Mouse (Mus musculus) lung, embryonic 14.5 days (tissue): Measurements from ENCODE around the gene Rad23a. TPM values are rescaled to one million over a fixed set of nuclear protein-coding genes. Genes with fewer than 3 reads are reported as not detected.
A peak's percentile ranks its signal among the peaks of the same experiment; 100 is the strongest.

Source experiments
- ATAC-seq: fragments of 200-750 bp; cut with Nextera tagmentation; 2 replicates; pipeline ENCODE4 v1.8.0; 2017; ENCODE audit warnings: mild to moderate bottlenecking, moderate TSS enrichment, moderate library complexity; ENCODE audit not compliant: insufficient read depth
- DNase-seq: peaks from one replicate; pipeline ENCODE4 v3.0.0-alpha.2; 2015
- H3K27ac ChIP-seq: fragments of 300-500 bp; sonication (generic); 2 replicates; pipeline ENCODE4 v1.5.1; 2014; ENCODE audit warnings: low read depth, mild to moderate bottlenecking, moderate library complexity
- H3K27me3 ChIP-seq: fragments of 300-500 bp; sonication (generic); 2 replicates; pipeline ENCODE4 v1.6.1; 2014; ENCODE audit warnings: low read length, control low read depth; ENCODE audit not compliant: insufficient read depth
- H3K36me3 ChIP-seq: fragments of 300-500 bp; sonication (generic); 2 replicates; pipeline ENCODE4 v1.6.1; 2014; ENCODE audit warnings: control low read depth; ENCODE audit not compliant: insufficient read depth
- H3K4me1 ChIP-seq: fragments of 300-500 bp; sonication (generic); 2 replicates; pipeline ENCODE4 v1.6.1; 2014; ENCODE audit warnings: antibody characterized with exemption, control low read depth; ENCODE audit not compliant: insufficient read depth
- H3K4me2 ChIP-seq: fragments of 300-500 bp; sonication (generic); 2 replicates; pipeline ENCODE4 v1.6.1; 2014; ENCODE audit warnings: mild to moderate bottlenecking
- H3K4me3 ChIP-seq: fragments of 300-500 bp; sonication (generic); 2 replicates; pipeline ENCODE4 v1.5.1; 2014; ENCODE audit warnings: low read depth, low read length
- H3K9ac ChIP-seq: fragments of 300-500 bp; sonication (generic); 2 replicates; pipeline ENCODE4 v1.6.1; 2014
- H3K9me3 ChIP-seq: fragments of 300-500 bp; sonication (generic); 2 replicates; pipeline ENCODE4 v1.6.1; 2016; ENCODE audit warnings: low read depth, low read length, control low read depth
- CTCF ChIP-seq: IDR thresholded peaks from 2 replicates; pipeline ENCODE4 v1.5.1; 2016; ENCODE audit warnings: antibody characterized with exemption, low read depth
- WGBS: fragments of 180-500 bp; shearing (Covaris S2); extraction: QIAGEN DNeasy Blood & Tissue Kit; methylation state at CpG from one replicate; pipeline ENCODE4 v1.1.7; 2014; 5-methylcytosine and 5-hydroxymethylcytosine counted together
- polyA plus RNA-seq: library from polyadenylated mRNA; unstranded; fragments of >200 nt; fragmentation: Nextera tagmentation; extraction: Ambion mirVana; gene quantifications from 2 replicates; pipeline ENCODE4 v1.2.1, GENCODE M21; 2014

Gene Rad23a
- polyA plus RNA-seq, 1 experiment from 2014 or later, result 123 TPM

GRCm38 (mm10) chr8:84839411-84839810 is 1.1 kb downstream of the Rad23a start:
- no peak overlapping the region; the same call in 1 of the 2 replicates for H3K27ac ChIP-seq
- 80% methylated on average over 2 of the region's 2 CpGs for WGBS
- no peak for TF ChIP-seq CTCF

GRCm38 (mm10) chr8:84838513-84838912 is 2.0 kb downstream of the Rad23a start:
- DNase-seq (no peak), ATAC-seq (no peak)
- Histone ChIP-seq H3K4me1 (peaks cover 13% of the 10 kb centered on the region), H3K4me3 (peak overlapping the region; percentile 18; the same call in 1 of the 2 replicates), H3K9ac (peak overlapping the region; percentile 30; the same call in 1 of the 2 replicates), H3K4me2 (no peak overlapping the region; the same call in 1 of the 2 replicates), H3K27ac (no peak overlapping the region; the same call in 1 of the 2 replicates), H3K27me3 (no peaks in the 10 kb centered on the region), H3K36me3 (peaks cover 81% of the 10 kb centered on the region), H3K9me3 (no peaks in the 10 kb centered on the region)
- TF ChIP-seq CTCF, result no peak
- WGBS, result 86% methylated on average over 5 of the region's 5 CpGs

More at GRCm38 (mm10) chr8:84839411-84839810, 1.1 kb downstream of the Rad23a start:
- Histone ChIP-seq H3K4me2 (peak overlapping the region; percentile 72), H3K9me3 (no peaks in the 10 kb centered on the region), H3K36me3 (peaks cover 81% of the 10 kb centered on the region), H3K4me1 (peaks cover 10% of the 10 kb centered on the region), H3K4me3 (peak overlapping the region; percentile 77), H3K9ac (peak overlapping the region; percentile 88), H3K27me3 (no peaks in the 10 kb centered on the region)
- DNase-seq, result no peak
- no peak for ATAC-seq

- DNase-seq (no peak), ATAC-seq (no peak)
- Histone ChIP-seq H3K27ac (no peak overlapping the region), H3K36me3 (peaks cover 79% of the 10 kb centered on the region), H3K9me3 (no peaks in the 10 kb centered on the region), H3K9ac (peak overlapping the region; percentile 30; the same call in 1 of the 2 replicates), H3K4me1 (peaks cover 13% of the 10 kb centered on the region), H3K27me3 (no peaks in the 10 kb centered on the region), H3K4me2 (no peak overlapping the region; the same call in 1 of the 2 replicates), H3K4me3 (peak overlapping the region; percentile 18; the same call in 1 of the 2 replicates)
- WGBS, result 75% methylated on average over 15 of the region's 15 CpGs
- TF ChIP-seq CTCF, result no peak
Observed at GRCm38 (mm10) chr8:84837912-84838470, 2.5 kb downstream of the Rad23a start.

GRCm38 (mm10) chr8:84837149-84837911 is 3.1 kb downstream of the Rad23a start:
- H3K36me3 ChIP-seq, result peaks cover 72% of the 10 kb centered on the region
- H3K9ac ChIP-seq, result peak overlapping the region; percentile 30; the same call in 1 of the 2 replicates
- ATAC-seq (no peak), DNase-seq (no peak)
- no peak overlapping the region for H3K27ac ChIP-seq
- 38% methylated on average over 8 of the region's 8 CpGs for WGBS
- 0 out of 2 replicates have a peak, but pooled peaks have one; percentile 1 for TF ChIP-seq CTCF
- peak overlapping the region; percentile 18; the same call in 1 of the 2 replicates for H3K4me3 ChIP-seq
- H3K27me3 ChIP-seq, result no peaks in the 10 kb centered on the region
- H3K4me2 ChIP-seq, result peak overlapping the region; percentile 11; the same call in 1 of the 2 replicates
- peaks cover 13% of the 10 kb centered on the region for H3K4me1 ChIP-seq
- no peaks in the 10 kb centered on the region for H3K9me3 ChIP-seq

- WGBS, result 46% methylated on average over 10 of the region's 10 CpGs
- Histone ChIP-seq H3K4me2 (peak overlapping the region; percentile 26; the same call in 1 of the 2 replicates), H3K36me3 (peaks cover 58% of the 10 kb centered on the region), H3K4me3 (no peak overlapping the region), H3K27ac (peak overlapping the region; percentile 33; the same call in 1 of the 2 replicates), H3K27me3 (no peaks in the 10 kb centered on the region), H3K9ac (no peak overlapping the region), H3K4me1 (peaks cover 13% of the 10 kb centered on the region), H3K9me3 (no peaks in the 10 kb centered on the region)
- DNase-seq (peak; percentile 89), ATAC-seq (peak; percentile 74)
- TF ChIP-seq CTCF, result no peak
Observed at GRCm38 (mm10) chr8:84834866-84835855, 5.3 kb downstream of the Rad23a start.

GRCm38 (mm10) chr8:84834002-84834865 is 6.2 kb downstream of the Rad23a start:
- Histone ChIP-seq H3K27ac (peak overlapping the region; percentile 18; the same call in 1 of the 2 replicates), H3K36me3 (peaks cover 58% of the 10 kb centered on the region), H3K27me3 (no peaks in the 10 kb centered on the region), H3K4me2 (no peak overlapping the region), H3K9ac (no peak overlapping the region), H3K4me3 (0 out of 2 replicates have a peak overlapping the region, but pooled peaks have one; percentile 9), H3K9me3 (no peaks in the 10 kb centered on the region), H3K4me1 (peaks cover 13% of the 10 kb centered on the region)
- WGBS, result 81% methylated on average over 19 of the region's 19 CpGs
- DNase-seq, result no peak
- ATAC-seq, result 0 out of 2 replicates have a peak, but pooled peaks have one; percentile 11
- TF ChIP-seq CTCF, result no peak
